Mouse (Mus musculus) erythroid progenitor cell, adult 5-6 weeks (primary cell): ENCODE results near the gene Dctpp1. TPM values are rescaled to one million over a fixed set of nuclear protein-coding genes. Genes with fewer than 3 reads are reported as not detected.

Experiments used
- ATAC-seq: replicated peaks from 2 replicates; pipeline ENCODE4 v1.8.0; 2016; ENCODE audit warnings: moderate number of reproducible peaks, mild to moderate bottlenecking, moderate TSS enrichment, inconsistent platforms; ENCODE audit not compliant: poor library complexity, low FRiP score, severe bottlenecking
- total RNA-seq, 2 experiments: library from RNA; stranded (forward) in 1 of 2; stranded (reverse) in 1 of 2; fragments of 150-400 nt in 1 of 2; fragments of 186-747, 209-891 nt in 1 of 2; gene quantifications; 2 replicates each; pipeline versions ENCODE4 v1.2.3 to v1.2.4; 2015 to 2017; ENCODE audit warnings: low replicate concordance in 2 of 2

The Dctpp1 gene
- total RNA-seq, 2 experiments from 2014 or later = 11.1 to 12.2 TPM

DNA sequence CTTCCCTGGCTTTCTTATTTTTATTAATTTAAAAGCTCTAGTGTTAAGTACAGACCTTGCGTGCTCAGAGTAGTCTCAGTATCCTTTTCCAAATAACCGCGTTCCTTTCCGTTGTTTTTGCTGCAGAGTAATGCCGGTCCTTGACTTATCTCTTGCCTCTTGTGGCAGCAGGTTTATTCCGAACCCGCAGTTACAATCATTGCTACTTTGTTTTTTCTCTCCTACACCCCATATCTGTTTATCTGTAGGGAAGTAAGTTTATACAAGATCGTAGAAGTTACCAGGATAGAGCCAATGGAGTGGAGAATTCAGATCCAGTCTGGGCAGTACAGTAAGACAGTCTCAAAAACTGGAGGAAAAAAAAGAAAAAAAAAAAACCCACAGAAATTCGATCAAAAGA lies 26.7 kb downstream of the Dctpp1 start:
- no peak for ATAC-seq

GRCm38 (mm10) chr7:127233368-127233749 lies 27.1 kb downstream of the Dctpp1 start:
- ATAC-seq = peak; percentile 17

GRCm38 (mm10) chr7:127232622-127233367 lies 27.7 kb downstream of the Dctpp1 start, which contains the start of the genes Zfp553 and Sept1:
TSS of gene Zfp553 (plus strand) at chr7:127233061.
TSS of gene Sept1 (minus strand) at chr7:127233130.
- ATAC-seq = peak; percentile 70

DNA sequence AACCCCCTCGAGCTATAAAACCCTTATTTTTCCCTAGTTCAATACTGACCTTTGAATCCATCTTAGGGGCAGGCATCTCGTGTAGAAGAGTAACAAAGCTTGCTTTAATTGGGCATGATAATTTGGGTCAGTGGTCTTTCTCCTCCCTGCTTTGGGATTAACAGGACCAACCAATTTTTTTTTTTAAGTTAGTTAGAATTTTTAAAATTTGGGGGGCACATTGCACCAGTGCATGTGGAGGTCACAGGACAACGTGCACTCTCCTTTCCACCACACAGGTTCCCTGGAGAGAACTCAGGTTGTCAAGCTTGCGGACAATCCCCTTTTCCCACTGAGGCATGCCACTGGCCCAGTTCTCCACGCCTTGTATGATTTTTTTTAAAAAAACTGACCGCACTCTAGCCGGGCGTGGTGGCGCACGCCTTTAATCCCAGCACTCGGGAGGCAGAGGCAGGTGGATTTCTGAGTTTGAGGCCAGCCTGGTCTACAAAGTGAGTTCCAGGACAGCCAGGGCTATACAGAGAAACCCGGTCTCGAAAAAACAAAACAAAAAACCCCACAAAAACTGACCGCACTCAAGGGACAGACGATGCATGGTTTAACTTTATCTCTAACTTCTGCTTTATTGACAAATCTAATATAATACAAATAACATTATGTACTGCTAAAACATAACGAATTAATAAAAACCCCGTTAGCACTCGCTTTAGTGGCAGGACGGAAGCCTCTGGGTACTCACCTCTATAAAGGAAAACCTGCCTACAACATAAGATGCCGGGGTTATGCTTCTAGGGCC lies 28.5 kb downstream of the Dctpp1 start:
- no peak for ATAC-seq

DNA sequence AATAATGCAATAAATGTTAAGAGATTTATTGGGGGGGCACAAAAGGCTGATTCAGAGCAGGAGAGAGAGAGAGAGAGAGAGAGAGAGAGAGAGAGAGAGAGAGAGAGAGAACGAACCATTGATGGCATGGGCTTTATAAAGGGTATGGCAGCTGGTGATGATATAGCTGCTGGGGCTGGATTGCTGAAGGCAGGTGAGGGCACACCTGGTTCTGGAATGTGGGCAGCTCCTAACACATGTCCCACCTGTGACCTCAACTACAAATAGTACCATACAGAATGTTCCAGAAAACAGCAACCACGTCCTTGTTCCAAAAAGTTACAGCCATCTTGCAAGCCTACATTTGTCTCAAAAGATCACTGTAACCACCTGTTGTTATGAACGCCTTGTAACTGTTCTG lies 29.1 kb downstream of the Dctpp1 start:
- no peak for ATAC-seq

GRCm38 (mm10) chr7:127228615-127229303 lies 31.8 kb downstream of the Dctpp1 start:
- peak; percentile 65 for ATAC-seq

DNA sequence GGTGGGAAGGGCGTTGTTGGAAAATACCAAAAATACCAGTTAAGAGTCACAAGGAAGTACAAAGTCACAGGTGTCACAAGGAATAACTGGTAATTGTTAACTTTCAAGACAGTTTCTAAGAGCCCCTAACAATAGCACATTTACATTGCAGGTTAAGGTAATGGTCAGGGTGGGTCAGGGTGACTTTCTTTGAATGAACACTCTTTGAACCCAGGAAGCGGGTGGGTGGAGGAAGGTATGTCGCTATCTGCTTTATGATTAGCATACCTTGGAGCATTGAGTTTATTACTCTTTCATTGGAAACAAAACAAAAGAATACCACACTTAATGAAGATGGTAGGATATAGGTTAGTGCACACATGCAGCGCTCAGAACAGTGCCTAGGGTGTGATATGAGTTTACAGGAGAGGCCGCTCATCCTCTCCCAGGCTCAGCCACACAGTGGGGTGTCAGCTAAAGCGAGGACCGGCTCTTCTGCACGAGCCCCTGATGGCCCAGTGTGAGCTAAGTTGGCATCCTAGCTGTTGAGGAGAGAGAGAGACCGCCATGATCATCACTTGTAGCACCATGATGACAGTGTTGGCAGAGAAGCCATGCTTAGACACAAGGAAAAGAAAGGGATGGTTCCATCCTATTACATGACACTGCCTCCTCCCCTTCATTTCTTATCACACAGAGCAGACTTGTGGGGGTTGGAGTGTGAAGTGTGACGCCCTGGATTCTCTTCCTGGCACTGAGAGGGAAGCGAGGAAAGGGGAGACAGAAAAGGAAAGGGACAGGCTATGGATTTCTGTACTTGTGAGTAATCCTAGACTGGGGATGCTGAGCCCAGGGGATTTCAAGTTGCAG lies 35.1 kb downstream of the Dctpp1 start:
- ATAC-seq = peak; percentile 89

GRCm38 (mm10) chr7:127224616-127225015 lies 35.9 kb downstream of the Dctpp1 start:
- no peak for ATAC-seq

GRCm38 (mm10) chr7:127223515-127224478 lies 36.7 kb downstream of the Dctpp1 start:
- ATAC-seq = peak; percentile 68

GRCm38 (mm10) chr7:127223106-127223505 lies 37.4 kb downstream of the Dctpp1 start:
- ATAC-seq = no peak

- ATAC-seq = no peak
Measured at GRCm38 (mm10) chr7:127220440-127220839, 40.1 kb downstream of the Dctpp1 start.

- peak; percentile 65 for ATAC-seq
Measured at GRCm38 (mm10) chr7:127218670-127219069, 41.8 kb downstream of the Dctpp1 start.

DNA sequence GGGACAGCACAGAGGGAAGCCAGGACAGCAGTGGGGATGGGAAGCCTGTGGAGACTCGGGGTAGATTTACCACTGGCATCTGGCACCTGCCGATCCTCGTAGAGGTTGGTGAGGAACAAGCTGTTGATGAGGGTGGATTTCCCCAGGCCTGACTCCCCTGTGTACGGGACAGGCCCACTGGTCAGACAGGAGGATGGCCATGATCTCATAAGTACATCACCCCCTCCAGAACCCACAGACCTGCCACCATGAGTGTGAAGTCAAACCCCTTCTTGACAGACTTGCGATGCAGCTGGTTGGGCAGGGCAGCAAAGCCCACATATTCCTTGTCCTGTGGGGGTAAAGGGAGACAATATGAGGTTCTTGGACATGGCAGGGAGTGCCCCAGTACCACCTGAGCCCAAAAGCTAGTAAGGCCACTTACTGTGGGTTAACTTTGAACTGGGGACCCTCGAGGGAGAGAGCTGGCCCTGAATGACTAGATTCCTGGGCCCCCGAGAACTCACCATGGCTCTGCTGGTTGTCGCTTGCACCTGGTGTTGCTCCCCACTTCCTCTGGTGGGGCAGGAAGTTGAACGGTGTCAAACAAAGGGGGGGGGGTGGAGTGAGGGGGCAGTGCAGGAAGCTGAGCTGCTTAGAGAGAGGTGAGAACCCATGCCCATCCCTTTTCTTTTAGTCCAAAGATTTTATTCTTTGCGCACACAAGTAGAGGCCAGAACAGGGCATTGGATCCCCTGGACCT lies 42.4 kb downstream of the Dctpp1 start:
- ATAC-seq = no peak

DNA sequence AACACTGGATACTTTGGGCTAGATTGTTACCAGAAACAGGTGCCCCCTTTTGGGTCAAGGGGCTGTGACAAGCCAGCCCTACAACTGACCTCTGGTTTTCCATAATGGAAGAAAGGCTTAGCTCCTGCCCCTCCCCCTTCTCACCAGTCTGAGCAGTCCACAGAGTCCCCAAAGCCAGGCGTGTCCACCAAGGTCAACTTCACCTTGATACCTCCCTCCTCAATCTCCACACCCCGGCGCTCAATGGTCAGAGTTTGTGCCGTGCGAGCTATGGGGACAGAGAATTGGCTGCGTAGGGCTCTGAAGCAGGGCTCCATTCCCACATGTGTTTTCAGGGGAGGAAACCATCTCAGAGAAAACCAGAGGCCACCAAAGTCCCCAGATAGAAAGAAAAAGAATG lies 43.0 kb downstream of the Dctpp1 start:
- ATAC-seq = no peak

DNA sequence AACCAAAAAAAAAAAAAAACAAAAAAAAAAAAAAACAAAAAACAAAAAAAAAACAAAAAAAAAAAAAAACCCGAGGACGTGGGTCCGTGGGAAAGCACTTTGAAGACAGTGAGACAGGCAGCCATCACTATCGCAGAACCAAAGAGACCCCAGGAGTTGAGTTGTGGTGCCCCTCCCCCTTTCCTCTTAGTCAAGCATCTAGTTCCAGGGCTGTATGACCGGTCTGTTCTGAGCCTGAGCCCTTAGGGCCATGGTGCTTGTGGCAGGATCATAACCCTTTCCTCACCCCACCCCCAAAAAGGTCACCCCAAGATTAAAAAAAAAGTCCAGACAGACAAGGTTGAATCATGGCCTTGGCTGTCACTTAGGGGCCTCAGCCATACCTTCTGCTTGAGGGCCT lies 44.2 kb downstream of the Dctpp1 start:
- ATAC-seq = no peak

GRCm38 (mm10) chr7:127214981-127215871 lies 45.3 kb downstream of the Dctpp1 start:
- ATAC-seq = peak; percentile 72

DNA sequence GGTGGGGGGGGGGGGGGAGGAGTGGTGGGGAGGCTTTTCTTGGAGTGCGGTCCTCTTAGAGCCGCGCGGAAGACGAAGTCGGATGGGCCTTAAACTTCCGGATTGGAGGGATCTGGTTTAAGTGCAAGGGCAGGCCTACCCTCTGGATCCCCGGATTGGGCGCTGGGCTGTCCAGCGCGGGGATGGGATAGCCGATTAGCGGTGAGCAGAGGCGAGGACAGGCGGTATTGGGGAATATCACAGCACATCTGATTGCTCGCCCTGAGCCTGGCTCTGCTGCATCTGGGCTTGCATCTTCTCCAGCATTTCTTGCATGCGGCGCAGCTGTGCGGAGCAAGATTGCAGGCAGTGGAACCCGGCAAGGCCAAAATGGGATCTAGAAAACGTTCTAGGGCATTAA lies 46.0 kb downstream of the Dctpp1 start:
- ATAC-seq = no peak
